Mouse (Mus musculus): ENCODE measurements around the gene Nr6a1.

- TF ChIP-seq CTCF (IDR thresholded peaks at IDR 0.05; ENCODE audit: low read depth, low read length): no peak
- no peak for TF ChIP-seq POLR2A (IDR thresholded peaks at IDR 0.05; ENCODE audit: extremely low read depth, insufficient read depth, low read length)
Measured at GRCm38 (mm10) chr2:38817487-38817886, 110.0 kb downstream of the Nr6a1 start.
